Mouse (Mus musculus) brown adipose tissue, adult 24 weeks (tissue): ENCODE results near the gene Tm9sf1. TPM values are rescaled to one million over a fixed set of nuclear protein-coding genes. Genes with fewer than 3 reads are reported as not detected.

ENCODE experiments used
- H3K27ac ChIP-seq: fragments of 200-500 bp; replicated peaks from 2 replicates; pipeline ENCODE4 v1.5.1; 2012; ENCODE audit warnings: low read depth, mild to moderate bottlenecking, low read length
- H3K4me1 ChIP-seq: fragments of 200-500 bp; 2 replicates; pipeline ENCODE4 v1.6.1; 2012; ENCODE audit warnings: low read length, mixed read lengths; ENCODE audit not compliant: control insufficient read depth, insufficient read depth, insufficient read length
- H3K4me3 ChIP-seq: fragments of 200-500 bp; 2 replicates; pipeline ENCODE4 v1.5.1; 2012; ENCODE audit warnings: low read depth, mild to moderate bottlenecking, low read length, moderate library complexity; ENCODE audit not compliant: insufficient read depth
- polyA plus RNA-seq: library from polyadenylated mRNA; stranded (reverse); fragments of >200 nt; gene quantifications from 2 replicates; pipeline ENCODE4 v1.2.4, GENCODE M21; 2012; ENCODE audit not compliant: missing spikeins, insufficient read depth, insufficient read length

Tm9sf1 gene
- polyA plus RNA-seq, 1 experiment = 21.6 TPM

DNA sequence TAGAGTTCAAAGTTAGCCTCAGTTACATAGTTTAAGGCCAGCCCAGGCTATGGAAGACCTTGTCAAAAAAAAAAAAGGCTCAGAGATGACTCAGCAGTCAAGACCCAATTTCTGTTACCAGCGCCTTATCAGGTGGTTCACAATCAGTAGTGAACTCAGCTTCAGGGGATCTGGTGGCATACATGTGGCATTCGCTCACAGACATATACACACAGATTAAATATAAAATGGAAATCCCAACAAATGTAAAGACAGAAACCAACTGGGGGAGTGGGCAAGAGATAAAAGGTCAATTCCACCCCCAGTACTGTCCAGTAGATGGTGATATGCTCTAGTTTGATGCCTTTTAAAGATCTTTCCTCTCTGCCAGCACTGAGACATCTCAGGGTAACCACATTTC lies 57.5 kb downstream of the Tm9sf1 start:
- Histone ChIP-seq H3K4me3 (no peak overlapping the region), H3K27ac (peak overlapping the region; percentile 55), H3K4me1 (peaks cover 5% of the 10 kb centered on the region; the same call in 1 of the 2 replicates)

Other genes with a start within 250 kb of the Tm9sf1 start
- 176 and 206 TPM in 2 replicates for gene Dhrs4, start 165.0 kb downstream of the Tm9sf1 start, polyA plus RNA-seq
- gene Carmil3, start 153.2 kb downstream of the Tm9sf1 start, polyA plus RNA-seq = 0.48 and 0.54 TPM in 2 replicates
- gene Cpne6, start 133.4 kb downstream of the Tm9sf1 start, polyA plus RNA-seq = not detected in 2 replicates
- not detected in 2 replicates for gene Nrl, start 118.8 kb downstream of the Tm9sf1 start, polyA plus RNA-seq
- 5.0 and 10.3 TPM in 2 replicates for gene Pck2, start 103.5 kb downstream of the Tm9sf1 start, polyA plus RNA-seq
- 45.4 and 56.7 TPM in 2 replicates for gene Dcaf11, start 83.8 kb downstream of the Tm9sf1 start, polyA plus RNA-seq
- not detected in 2 replicates for gene A730061H03Rik, start 83.4 kb downstream of the Tm9sf1 start, polyA plus RNA-seq
- 4.7 and 5.4 TPM in 2 replicates for gene Fitm1, start 68.2 kb downstream of the Tm9sf1 start, polyA plus RNA-seq
- gene Psme1, start 65.7 kb downstream of the Tm9sf1 start, polyA plus RNA-seq = 191 and 217 TPM in 2 replicates
- gene Emc9, start 58.5 kb downstream of the Tm9sf1 start, polyA plus RNA-seq = 42.1 and 45.5 TPM in 2 replicates
- gene Psme2, start 52.7 kb downstream of the Tm9sf1 start, polyA plus RNA-seq = 248 and 256 TPM in 2 replicates
- gene Rnf31, start 52.1 kb downstream of the Tm9sf1 start, polyA plus RNA-seq = 11.1 and 12.0 TPM in 2 replicates
- 4.8 and 7.4 TPM in 2 replicates for gene Irf9, start 40.2 kb downstream of the Tm9sf1 start, polyA plus RNA-seq
- gene Rec8, start 25.8 kb downstream of the Tm9sf1 start, polyA plus RNA-seq = not detected in 2 replicates
- 25.0 and 31.0 TPM in 2 replicates for gene Ipo4, start 7.8 kb downstream of the Tm9sf1 start, polyA plus RNA-seq
- 2.7 and 3.4 TPM in 2 replicates for gene Gm49378, start 5.9 kb downstream of the Tm9sf1 start, polyA plus RNA-seq
- not detected in 2 replicates for gene Tssk4, start 6.4 kb upstream of the Tm9sf1 start, polyA plus RNA-seq
- gene Mdp1, start 16.7 kb upstream of the Tm9sf1 start, polyA plus RNA-seq = 29.0 and 33.3 TPM in 2 replicates
- 19.8 and 20.3 TPM in 2 replicates for gene Gmpr2, start 28.1 kb upstream of the Tm9sf1 start, polyA plus RNA-seq
- gene Nedd8, start 28.3 kb upstream of the Tm9sf1 start, polyA plus RNA-seq = 243 and 245 TPM in 2 replicates
- gene Tinf2, start 38.0 kb upstream of the Tm9sf1 start, polyA plus RNA-seq = 8.2 and 9.2 TPM in 2 replicates
- not detected in 2 replicates for gene Tgm1, start 70.1 kb upstream of the Tm9sf1 start, polyA plus RNA-seq
- gene Rabggta, start 78.5 kb upstream of the Tm9sf1 start, polyA plus RNA-seq = 8.9 and 10.1 TPM in 2 replicates
- 58.8 and 101 TPM in 2 replicates for gene Dhrs1, start 101.9 kb upstream of the Tm9sf1 start, polyA plus RNA-seq
- 4.8 and 5.5 TPM in 2 replicates for gene Nop9, start 101.9 kb upstream of the Tm9sf1 start, polyA plus RNA-seq
- gene Cideb, start 114.7 kb upstream of the Tm9sf1 start, polyA plus RNA-seq = 16.3 and 27.9 TPM in 2 replicates
- not detected in 2 replicates for gene Ltb4r2, start 117.6 kb upstream of the Tm9sf1 start, polyA plus RNA-seq
- gene Ltb4r1, start 122.2 kb upstream of the Tm9sf1 start, polyA plus RNA-seq = not detected in 2 replicates
- 4.1 and 6.3 TPM in 2 replicates for gene Adcy4, start 140.3 kb upstream of the Tm9sf1 start, polyA plus RNA-seq
- gene Ripk3, start 145.1 kb upstream of the Tm9sf1 start, polyA plus RNA-seq = 3.7 and 5.0 TPM in 2 replicates
- 1.5 and 1.8 TPM in 2 replicates for gene Nfatc4, start 179.3 kb upstream of the Tm9sf1 start, polyA plus RNA-seq
- gene Nynrin, start 210.2 kb upstream of the Tm9sf1 start, polyA plus RNA-seq = 0.87 and 1.0 TPM in 2 replicates
- not detected in 2 replicates for gene Cbln3, start 240.6 kb upstream of the Tm9sf1 start, polyA plus RNA-seq
- gene Khnyn, start 241.1 kb upstream of the Tm9sf1 start, polyA plus RNA-seq = 4.2 and 5.5 TPM in 2 replicates